ENCODE assay signal across 13 mouse cellular contexts in genomic region chr13:24599631-24600041, GRCm38 (mm10). TPM values are rescaled to one million over a fixed set of nuclear protein-coding genes. Genes with fewer than 3 reads are reported as not detected.
A peak's percentile ranks its signal among the peaks of the same experiment; 100 is the strongest.
DNase-seq lines count a peak whose midpoint lies in the region; ATAC-seq lines count a peak whose summit lies in the region.
"Had no signal": no experiment of that assay in that cellular context is flagged by ENCODE, and none has a peak within 500 bp of the region (broad histone marks: within the 10 kb centered on the region; RNA-seq: fewer than 3 reads in every experiment).

No protein-coding gene starts in this region.

- 91% methylated on average over 11 of the region's 11 CpGs for WGBS in hindbrain, embryonic 11.5 days
- 78% methylated on average over 11 of the region's 11 CpGs for WGBS in intestine, embryonic 15.5 days

- no peak overlapping the region for H3K27ac ChIP-seq in hindbrain, embryonic 11.5 days (ENCODE audit: low read depth, low read length)
- H3K27ac ChIP-seq in intestine, embryonic 15.5 days = no peak overlapping the region
- H3K27ac ChIP-seq: gastrocnemius, adult 2 months; left cerebral cortex, adult 2 months had no signal

- DNase-seq in adrenal gland, postnatal 14 days = peak; percentile 24
- DNase-seq in adrenal gland, postnatal 25 days = no peak
- peak; percentile 61 to 79 for DNase-seq in thymus, adult 18-20 months
- DNase-seq in hindbrain, embryonic 11.5 days (ENCODE audit: low spot score) = no peak
- DNase-seq: gastrocnemius, adult 2 months; kidney, adult 11 months; lung, embryonic 14.5 days had no signal

- H3K27me3 ChIP-seq in hindbrain, embryonic 11.5 days (ENCODE audit: control insufficient read depth, insufficient read depth, low read length) = no peaks in the 10 kb centered on the region
- H3K27me3 ChIP-seq in intestine, embryonic 15.5 days (replicated peaks) = no peaks in the 10 kb centered on the region

- H3K9ac ChIP-seq in hindbrain, embryonic 11.5 days (ENCODE audit: low read depth, low read length) = no peak overlapping the region
- H3K9ac ChIP-seq in intestine, embryonic 15.5 days = no peak overlapping the region
- H3K9ac ChIP-seq: lung, embryonic 14.5 days had no signal

- H3K4me3 ChIP-seq in hindbrain, embryonic 11.5 days (ENCODE audit: low read depth, low read length) = no peak overlapping the region
- no peak overlapping the region for H3K4me3 ChIP-seq in intestine, embryonic 15.5 days (replicated peaks)
- H3K4me3 ChIP-seq: erythroblast, embryonic 14.5 days; gastrocnemius, adult 2 months; left cerebral cortex, adult 2 months had no signal

- H3K36me3 ChIP-seq in hindbrain, embryonic 11.5 days (ENCODE audit: control insufficient read depth, insufficient read depth, low read length) = no peaks in the 10 kb centered on the region
- no peaks in the 10 kb centered on the region for H3K36me3 ChIP-seq in intestine, embryonic 15.5 days

- no peaks in the 10 kb centered on the region for H3K9me3 ChIP-seq in hindbrain, embryonic 11.5 days (ENCODE audit: control insufficient read depth, low read length)
- H3K9me3 ChIP-seq in intestine, embryonic 15.5 days = no peaks in the 10 kb centered on the region

- ATAC-seq in common myeloid progenitor, adult 5-6 weeks (replicated peaks; ENCODE audit: low read depth, poor library complexity, severe bottlenecking) = peak; percentile 78
- 0 out of 2 replicates have a peak, but pooled peaks have one; percentile 19 for ATAC-seq in megakaryocyte-erythroid progenitor cell, adult 5-6 weeks (replicated peaks; ENCODE audit: low FRiP score, low TSS enrichment, poor library complexity, severe bottlenecking)
- no peak for ATAC-seq in hindbrain, embryonic 11.5 days (ENCODE audit: low FRiP score)
- no peak for ATAC-seq in intestine, embryonic 15.5 days
- ATAC-seq in erythroblast, adult 5-6 weeks (replicated peaks; ENCODE audit: low FRiP score, poor library complexity, severe bottlenecking) = no peak

- H3K4me1 ChIP-seq in hindbrain, embryonic 11.5 days (replicated peaks; ENCODE audit: control insufficient read depth, insufficient read depth, low read length) = no peaks in the 10 kb centered on the region
- H3K4me1 ChIP-seq in intestine, embryonic 15.5 days (replicated peaks) = 0 out of 2 replicates have a peak, but pooled peaks cover 10% of the 10 kb centered on the region

- H3K4me2 ChIP-seq in hindbrain, embryonic 11.5 days (replicated peaks; ENCODE audit: low read depth, low read length) = no peak overlapping the region
- no peak overlapping the region for H3K4me2 ChIP-seq in intestine, embryonic 15.5 days (replicated peaks)
- H3K4me2 ChIP-seq: lung, embryonic 14.5 days had no signal

RNA-seq across cellular contexts. Expression of gene Ripor2, which starts 17.6 kb away (rescaled TPM):
- 3.4 and 20.0 TPM in 2 replicates for total RNA-seq in adrenal gland, postnatal 14 days (2021)
- total RNA-seq in adrenal gland, postnatal 25 days (2021) = 1.9 and 2.5 TPM in 2 replicates
- total RNA-seq in common myeloid progenitor, adult 5-6 weeks (2017) = 57.2 and 64.6 TPM in 2 replicates
- 34.1 and 50.0 TPM in 2 replicates for total RNA-seq in megakaryocyte-erythroid progenitor cell, adult 5-6 weeks (2014; fragmentation: Nextera tagmentation)
- 24.7 and 32.6 TPM in 2 replicates for total RNA-seq in megakaryocyte-erythroid progenitor cell, adult 5-6 weeks (2017)
- polyA plus RNA-seq in hindbrain, embryonic 11.5 days (2014; fragmentation: Nextera tagmentation; extraction: Ambion mirVana) = 9.5 and 10.4 TPM in 2 replicates
- polyA plus RNA-seq in intestine, embryonic 15.5 days (2015; fragmentation: Nextera tagmentation; extraction: Ambion mirVana) = 1.7 and 1.9 TPM in 2 replicates
- total RNA-seq in erythroblast, adult 5-6 weeks (2015; ENCODE audit: low replicate concordance) = 20.2 and 21.1 TPM in 2 replicates
- 13.3 and 18.8 TPM in 2 replicates for total RNA-seq in erythroblast, adult 5-6 weeks (2017; ENCODE audit: low replicate concordance)

Comparison
In these comparisons a context has a peak if more than half of its experiments do, and no peak if none do; other contexts are left out.
1. DNase-seq: peak in adrenal gland, postnatal 14 days (single experiment) and thymus, adult 18-20 months (2 of 2); none in adrenal gland, postnatal 25 days (single experiment) and hindbrain, embryonic 11.5 days (single experiment).
2. ATAC-seq: peak in common myeloid progenitor, adult 5-6 weeks (single experiment) and megakaryocyte-erythroid progenitor cell, adult 5-6 weeks (single experiment); none in hindbrain, embryonic 11.5 days (single experiment), intestine, embryonic 15.5 days (single experiment) and erythroblast, adult 5-6 weeks (single experiment).